Mouse (Mus musculus): ENCODE measurements at regions not wholly inside any gene's neighbourhood (a gene's known extent, or its start where the extent isn't known, plus 50 kb on each side); places are given as distances from the start of the nearest gene placed in this dataset.

DNA sequence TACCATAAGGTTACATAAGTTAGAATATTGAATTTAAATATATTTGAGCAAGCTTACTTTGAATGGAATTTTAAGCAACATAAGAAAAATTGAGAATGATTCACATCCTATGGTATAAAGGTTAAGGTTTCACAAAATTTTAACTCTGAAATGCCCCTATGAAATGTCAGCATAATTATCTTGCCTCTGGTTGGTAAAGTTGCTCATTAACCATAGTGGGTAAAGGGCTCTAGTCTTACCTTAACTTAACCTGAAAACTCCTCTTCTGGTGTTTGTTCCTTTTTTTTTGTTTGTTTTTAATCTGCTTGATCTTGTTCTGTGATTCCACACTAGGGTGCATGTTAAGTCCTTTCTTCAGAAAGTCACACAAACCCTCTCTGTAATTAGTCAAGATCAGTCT, 218.5 kb upstream of the Mpdz start:
- no peaks in the 10 kb centered on the region for H3K79me3 ChIP-seq (ENCODE audit: low read depth)
- no peak for TF ChIP-seq MYOG (IDR thresholded peaks at IDR 0.05; ENCODE audit: control insufficient read depth, extremely low read depth, insufficient read length)
- no peak for TF ChIP-seq MYOD1 (IDR thresholded peaks at IDR 0.05; ENCODE audit: control insufficient read depth, insufficient read length, low read depth)
- TF ChIP-seq CEBPB (IDR thresholded peaks at IDR 0.05; ENCODE audit: low read depth): no peak
- TF ChIP-seq MAX (IDR thresholded peaks at IDR 0.05): no peak
- TF ChIP-seq CTCF (IDR thresholded peaks at IDR 0.05; ENCODE audit: control insufficient read depth, insufficient read depth, insufficient read length): no peak
- TF ChIP-seq FOSL1 (IDR thresholded peaks at IDR 0.05; ENCODE audit: insufficient read depth, low read length, poor library complexity, severe bottlenecking): no peak
- no peak for TF ChIP-seq USF1 (IDR thresholded peaks at IDR 0.05; ENCODE audit: low read depth)
- H3ac ChIP-seq (ENCODE audit: control insufficient read depth, insufficient read length, low read depth): no peak overlapping the region
- no peaks in the 10 kb centered on the region for H3K79me2 ChIP-seq (ENCODE audit: control insufficient read depth, insufficient read depth)
- no peaks in the 10 kb centered on the region for H3K36me3 ChIP-seq (ENCODE audit: control insufficient read depth, insufficient read depth)
- no peaks in the 10 kb centered on the region for H3K27me3 ChIP-seq (ENCODE audit: control insufficient read depth, insufficient read depth, insufficient read length)
- no peak overlapping the region for H3K4me3 ChIP-seq (ENCODE audit: insufficient read depth, poor library complexity, severe bottlenecking)

DNA sequence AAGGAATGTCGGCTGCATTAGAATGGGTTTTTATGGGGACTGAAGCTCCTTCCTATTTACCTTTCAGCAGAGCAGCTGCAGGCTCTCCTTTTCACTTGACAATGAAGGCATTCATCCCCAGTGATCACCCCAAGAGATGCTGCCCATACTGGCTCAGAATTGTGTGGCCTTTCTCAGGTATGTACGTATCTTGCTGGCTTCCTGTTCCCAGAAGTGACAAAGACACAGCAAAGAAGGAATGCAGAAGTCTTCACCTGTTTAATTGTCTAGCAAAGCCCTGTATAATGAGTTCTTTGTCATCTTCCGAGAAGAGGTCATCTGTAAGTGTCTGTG, 185.8 kb upstream of the Mpdz start:
- no peaks in the 10 kb centered on the region for H3K79me2 ChIP-seq (ENCODE audit: control insufficient read depth, insufficient read depth)
- no peak overlapping the region for H3ac ChIP-seq (ENCODE audit: control insufficient read depth, insufficient read length, low read depth)
- H3K4me3 ChIP-seq (ENCODE audit: insufficient read depth, poor library complexity, severe bottlenecking): no peak overlapping the region
- no peaks in the 10 kb centered on the region for H3K36me3 ChIP-seq (ENCODE audit: control insufficient read depth, insufficient read depth)
- no peaks in the 10 kb centered on the region for H3K27me3 ChIP-seq (ENCODE audit: control insufficient read depth, insufficient read depth, insufficient read length)
- no peaks in the 10 kb centered on the region for H3K79me3 ChIP-seq (ENCODE audit: low read depth)
- TF ChIP-seq CEBPB (IDR thresholded peaks at IDR 0.05; ENCODE audit: low read depth) (no peak), MAX (IDR thresholded peaks at IDR 0.05) (no peak), FOSL1 (IDR thresholded peaks at IDR 0.05; ENCODE audit: insufficient read depth, low read length, poor library complexity, severe bottlenecking) (no peak), USF1 (IDR thresholded peaks at IDR 0.05; ENCODE audit: low read depth) (no peak), CTCF (IDR thresholded peaks at IDR 0.05; ENCODE audit: control insufficient read depth, insufficient read depth, insufficient read length) (no peak), MYOG (IDR thresholded peaks at IDR 0.05; ENCODE audit: control insufficient read depth, extremely low read depth, insufficient read length) (no peak), MYOD1 (IDR thresholded peaks at IDR 0.05; ENCODE audit: control insufficient read depth, insufficient read length, low read depth) (no peak)

GRCm38 (mm10) chr4:81627714-81628495, 185.3 kb upstream of the Mpdz start:
- Histone ChIP-seq H3K36me3 (ENCODE audit: control insufficient read depth, insufficient read depth) (no peaks in the 10 kb centered on the region), H3ac (ENCODE audit: control insufficient read depth, insufficient read length, low read depth) (no peak overlapping the region), H3K79me2 (ENCODE audit: control insufficient read depth, insufficient read depth) (no peaks in the 10 kb centered on the region), H3K4me3 (ENCODE audit: insufficient read depth, poor library complexity, severe bottlenecking) (no peak overlapping the region), H3K79me3 (ENCODE audit: low read depth) (no peaks in the 10 kb centered on the region), H3K27me3 (ENCODE audit: control insufficient read depth, insufficient read depth, insufficient read length) (no peaks in the 10 kb centered on the region)
- no peak for TF ChIP-seq FOSL1 (IDR thresholded peaks at IDR 0.05; ENCODE audit: insufficient read depth, low read length, poor library complexity, severe bottlenecking)
- no peak for TF ChIP-seq MYOG (IDR thresholded peaks at IDR 0.05; ENCODE audit: control insufficient read depth, extremely low read depth, insufficient read length)
- TF ChIP-seq CEBPB (IDR thresholded peaks at IDR 0.05; ENCODE audit: low read depth): no peak
- TF ChIP-seq MAX (IDR thresholded peaks at IDR 0.05): no peak
- TF ChIP-seq CTCF (IDR thresholded peaks at IDR 0.05; ENCODE audit: control insufficient read depth, insufficient read depth, insufficient read length): no peak
- TF ChIP-seq USF1 (IDR thresholded peaks at IDR 0.05; ENCODE audit: low read depth): no peak
- no peak for TF ChIP-seq MYOD1 (IDR thresholded peaks at IDR 0.05; ENCODE audit: control insufficient read depth, insufficient read length, low read depth)

DNA sequence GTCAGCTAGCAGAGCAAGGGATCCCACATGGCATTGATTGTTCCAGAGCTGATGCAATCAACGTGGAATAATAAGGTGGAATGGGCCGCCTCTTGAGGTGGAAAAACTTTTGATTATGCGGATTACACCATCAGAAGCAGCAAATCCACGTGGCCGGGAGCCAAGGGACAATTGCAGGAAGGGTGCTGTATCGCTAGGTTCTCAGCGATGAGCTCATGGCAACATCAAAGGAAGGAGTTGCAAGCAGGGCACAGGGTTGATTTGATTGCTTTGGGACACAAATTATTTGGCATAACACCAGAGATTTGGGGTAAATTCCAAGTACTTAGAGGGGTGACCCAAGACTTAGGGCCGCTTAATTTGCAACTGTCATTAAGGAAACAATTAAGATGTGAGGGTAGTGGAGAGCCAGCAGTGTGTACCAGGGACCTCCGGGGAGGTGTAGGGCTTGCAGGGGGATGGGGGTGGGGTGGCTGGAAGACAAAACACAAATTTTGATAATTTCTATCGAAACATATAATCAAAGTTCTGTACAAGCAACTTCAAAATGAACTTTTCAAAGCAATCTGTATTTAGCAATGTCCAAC, 182.8 kb upstream of the Mpdz start:
- no peak for TF ChIP-seq MYOD1 (IDR thresholded peaks at IDR 0.05; ENCODE audit: control insufficient read depth, insufficient read length, low read depth)
- no peak for TF ChIP-seq CEBPB (IDR thresholded peaks at IDR 0.05; ENCODE audit: low read depth)
- TF ChIP-seq FOSL1 (IDR thresholded peaks at IDR 0.05; ENCODE audit: insufficient read depth, low read length, poor library complexity, severe bottlenecking): no peak
- no peak for TF ChIP-seq MAX (IDR thresholded peaks at IDR 0.05)
- no peak for TF ChIP-seq USF1 (IDR thresholded peaks at IDR 0.05; ENCODE audit: low read depth)
- TF ChIP-seq CTCF (IDR thresholded peaks at IDR 0.05; ENCODE audit: control insufficient read depth, insufficient read depth, insufficient read length): no peak
- TF ChIP-seq MYOG (IDR thresholded peaks at IDR 0.05; ENCODE audit: control insufficient read depth, extremely low read depth, insufficient read length): no peak
- Histone ChIP-seq H3K27me3 (ENCODE audit: control insufficient read depth, insufficient read depth, insufficient read length) (no peaks in the 10 kb centered on the region), H3ac (ENCODE audit: control insufficient read depth, insufficient read length, low read depth) (no peak overlapping the region), H3K36me3 (ENCODE audit: control insufficient read depth, insufficient read depth) (no peaks in the 10 kb centered on the region), H3K79me3 (ENCODE audit: low read depth) (no peaks in the 10 kb centered on the region), H3K79me2 (ENCODE audit: control insufficient read depth, insufficient read depth) (no peaks in the 10 kb centered on the region), H3K4me3 (ENCODE audit: insufficient read depth, poor library complexity, severe bottlenecking) (no peak overlapping the region)

- H3ac ChIP-seq (ENCODE audit: control insufficient read depth, insufficient read length, low read depth): no peak overlapping the region
- no peaks in the 10 kb centered on the region for H3K79me2 ChIP-seq (ENCODE audit: control insufficient read depth, insufficient read depth)
- no peak overlapping the region for H3K4me3 ChIP-seq (ENCODE audit: insufficient read depth, poor library complexity, severe bottlenecking)
- H3K27me3 ChIP-seq (ENCODE audit: control insufficient read depth, insufficient read depth, insufficient read length): no peaks in the 10 kb centered on the region
- H3K36me3 ChIP-seq (ENCODE audit: control insufficient read depth, insufficient read depth): no peaks in the 10 kb centered on the region
- TF ChIP-seq MAX (IDR thresholded peaks at IDR 0.05) (no peak), USF1 (IDR thresholded peaks at IDR 0.05; ENCODE audit: low read depth) (no peak), MYOG (IDR thresholded peaks at IDR 0.05; ENCODE audit: control insufficient read depth, extremely low read depth, insufficient read length) (no peak), MYOD1 (IDR thresholded peaks at IDR 0.05; ENCODE audit: control insufficient read depth, insufficient read length, low read depth) (no peak), CEBPB (IDR thresholded peaks at IDR 0.05; ENCODE audit: low read depth) (no peak), FOSL1 (IDR thresholded peaks at IDR 0.05; ENCODE audit: insufficient read depth, low read length, poor library complexity, severe bottlenecking) (no peak), CTCF (IDR thresholded peaks at IDR 0.05; ENCODE audit: control insufficient read depth, insufficient read depth, insufficient read length) (no peak)
- no peaks in the 10 kb centered on the region for H3K79me3 ChIP-seq (ENCODE audit: low read depth)
Measured at GRCm38 (mm10) chr4:81624111-81624510, 181.5 kb upstream of the Mpdz start.
